ENCODE assay signal across 9 mouse cellular contexts in genomic region chr16:23890151-23890550, GRCm38 (mm10). TPM values are rescaled to one million over a fixed set of nuclear protein-coding genes. Genes with fewer than 3 reads are reported as not detected.
DNase-seq lines count a peak whose midpoint lies in the region; ATAC-seq lines count a peak whose summit lies in the region.
"Had no signal": no experiment of that assay in that cellular context is flagged by ENCODE, and none has a peak within 500 bp of the region (broad histone marks: within the 10 kb centered on the region; RNA-seq: fewer than 3 reads in every experiment).

No protein-coding gene starts in this region.

- H3K27me3 ChIP-seq in midbrain, embryonic 14.5 days (ENCODE audit: control insufficient read depth, insufficient read depth, low read length): peaks cover 8% of the 10 kb centered on the region

- peak overlapping the region; percentile 31 for H3K4me3 ChIP-seq in midbrain, embryonic 14.5 days (replicated peaks; ENCODE audit: low read depth, low read length)

- peak; percentile 3 for DNase-seq in kidney, adult 9 months
- DNase-seq in kidney, adult 18-20 months: no peak
- peak; percentile 54 for DNase-seq in adrenal gland, postnatal 14 days
- peak; percentile 49 for DNase-seq in forelimb bud, embryonic 11.5 days (ENCODE audit: low read depth, low spot score)
- DNase-seq in midbrain, embryonic 14.5 days: no peak
- DNase-seq in layer of hippocampus, adult 18-20 months (ENCODE audit: low spot score in 2 of 2): no peak
- no peak for DNase-seq in left cerebral cortex, postnatal 10 days (ENCODE audit: extremely low spot score in 1 of 2, low spot score in 2 of 2)
- DNase-seq in thymus, postnatal 0 days (ENCODE audit: low spot score): no peak

- 9% methylated on average over 9 of the region's 9 CpGs for WGBS in midbrain, embryonic 14.5 days

- H3K4me1 ChIP-seq in midbrain, embryonic 14.5 days (ENCODE audit: control insufficient read depth, insufficient read depth, low read length): 0 out of 2 replicates have a peak, but pooled peaks cover 6% of the 10 kb centered on the region

- no peaks in the 10 kb centered on the region for H3K9me3 ChIP-seq in midbrain, embryonic 14.5 days (ENCODE audit: control insufficient read depth, low read length)

- ATAC-seq in midbrain, embryonic 14.5 days (ENCODE audit: low FRiP score, low TSS enrichment): no peak

- H3K4me2 ChIP-seq in midbrain, embryonic 14.5 days (ENCODE audit: low read length): peak overlapping the region; percentile 53

- no peak overlapping the region; the same call in 1 of the 2 replicates for H3K27ac ChIP-seq in midbrain, embryonic 14.5 days (replicated peaks; ENCODE audit: low read depth, low read length)

- no peaks in the 10 kb centered on the region for H3K36me3 ChIP-seq in midbrain, embryonic 14.5 days (ENCODE audit: control insufficient read depth, insufficient read depth, low read length)

- H3K9ac ChIP-seq in midbrain, embryonic 14.5 days (replicated peaks; ENCODE audit: low read length): no peak overlapping the region

- intact Hi-C loops in left cerebral cortex, postnatal 10 days (cut with DNase I): no loop called here

RNA-seq across cellular contexts. Expression of gene Sst, which starts 0.6 kb away (rescaled TPM):
- total RNA-seq in adrenal gland, postnatal 14 days (2021): not detected in 2 replicates
- polyA plus RNA-seq in midbrain, embryonic 14.5 days (2014; fragmentation: Nextera tagmentation; extraction: Ambion mirVana): 257 and 380 TPM in 2 replicates
- total RNA-seq in layer of hippocampus, adult 18-20 months (2021): 100 to 1,000 TPM; 424 to 470 TPM
- 100 to 1,000 TPM; 320 to 376 TPM for total RNA-seq in left cerebral cortex, postnatal 10 days (2021)
- 2.7 and 3.1 TPM in 2 replicates for polyA plus RNA-seq in thymus, postnatal 0 days (2015; fragmentation: Nextera tagmentation; extraction: Ambion mirVana)
- total RNA-seq: CH12.LX had no signal

RNA-seq across cellular contexts. Expression of gene Rtp2, which starts 42.0 kb away (rescaled TPM):
- total RNA-seq in adrenal gland, postnatal 14 days (2021): not detected in 2 replicates
- not detected in 2 replicates for polyA plus RNA-seq in midbrain, embryonic 14.5 days (2014; fragmentation: Nextera tagmentation; extraction: Ambion mirVana)
- total RNA-seq in layer of hippocampus, adult 18-20 months (2021): under 1 TPM in 1 of 2 experiments, not detected in 1; 0.35 TPM
- under 1 TPM in 1 of 2 experiments, not detected in 1; 0.45 TPM for total RNA-seq in left cerebral cortex, postnatal 10 days (2021)
- polyA plus RNA-seq in thymus, postnatal 0 days (2015; fragmentation: Nextera tagmentation; extraction: Ambion mirVana): not detected in 2 replicates
- total RNA-seq: CH12.LX had no signal

Comparison
In these comparisons a context has a peak if more than half of its experiments do, and no peak if none do; other contexts are left out.
1. DNase-seq: peak in kidney, adult 9 months (single experiment), adrenal gland, postnatal 14 days (single experiment) and forelimb bud, embryonic 11.5 days (single experiment); none in kidney, adult 18-20 months (single experiment), midbrain, embryonic 14.5 days (single experiment), layer of hippocampus, adult 18-20 months (0 of 2), left cerebral cortex, postnatal 10 days (0 of 2) and thymus, postnatal 0 days (single experiment).
2. RNA of gene Sst, which starts 0.6 kb away (total RNA-seq): 424 to 470 TPM in layer of hippocampus, adult 18-20 months and 320 to 376 TPM in left cerebral cortex, postnatal 10 days; not detected in adrenal gland, postnatal 14 days; every median in the first group is over 100 times any median in the second.